Mouse (Mus musculus): Measurements from ENCODE around the gene Jagn1.

- no peak for TF ChIP-seq CTCF (IDR thresholded peaks at IDR 0.05; ENCODE audit: low read depth)
- no peak for TF ChIP-seq EP300 (IDR thresholded peaks at IDR 0.05; ENCODE audit: low read depth)
Observed at GRCm38 (mm10) chr6:113478906-113479305, 36.5 kb downstream of the Jagn1 start.

Data from liver, embryonic 14.5 days (tissue).